In the genomic region with DNA sequence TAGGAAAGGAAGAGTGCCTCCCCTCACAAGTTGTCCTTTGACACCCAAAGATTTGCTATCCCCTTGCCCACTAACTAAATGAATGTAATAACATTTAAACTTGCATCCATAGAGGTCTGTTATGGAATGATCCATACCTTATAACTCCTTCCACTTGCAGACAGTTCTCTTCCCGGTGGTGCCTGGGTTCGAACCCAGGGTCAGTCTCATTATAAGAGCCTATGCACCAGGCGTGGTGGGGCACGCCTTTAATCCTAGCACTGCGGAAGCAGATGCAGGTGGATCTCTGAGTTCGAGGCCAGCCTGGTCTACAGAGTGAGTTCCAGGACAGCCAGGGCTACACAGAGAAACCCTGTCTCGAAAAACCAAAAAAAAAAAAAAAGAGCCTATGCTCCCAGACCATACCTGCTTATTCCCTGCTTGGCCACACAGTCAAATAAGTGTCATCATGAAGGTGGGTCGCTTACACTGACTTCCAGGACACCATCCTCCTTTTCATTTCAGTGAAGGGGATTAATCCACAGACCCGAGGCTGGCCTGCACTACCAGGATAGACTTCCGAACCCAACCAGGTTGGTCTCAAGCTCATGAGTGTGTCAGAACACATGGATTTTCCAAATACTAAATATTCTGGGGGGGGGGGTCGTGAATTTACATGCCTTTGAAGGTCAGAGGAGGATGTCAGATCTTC, we compare ENCODE assay signal across 8 mouse cellular contexts. TPM values are rescaled to one million over a fixed set of nuclear protein-coding genes. Genes with fewer than 3 reads are reported as not detected.
DNase-seq lines count a peak whose midpoint lies in the region; ATAC-seq and TF ChIP-seq lines count a peak whose summit lies in the region.

No protein-coding gene starts in this region.

- H3K27me3 ChIP-seq in G1E (ENCODE audit: insufficient read depth, low read length): no peaks in the 10 kb centered on the region
- H3K27me3 ChIP-seq in limb, embryonic 10.5 days (ENCODE audit: low read depth, poor library complexity, severe bottlenecking): peaks cover 55% of the 10 kb centered on the region

- no peak for TF ChIP-seq CTCF in G1E (IDR thresholded peaks at IDR 0.05; ENCODE audit: low read depth, low read length)

- H3K4me3 ChIP-seq in G1E (ENCODE audit: low read depth, low read length): peak overlapping the region; percentile 92; the same call in 1 of the 2 replicates
- peak overlapping the region; percentile 85; the same call in 1 of the 2 replicates for H3K4me3 ChIP-seq in limb, embryonic 10.5 days

- H3K27ac ChIP-seq in limb, embryonic 10.5 days: no peak overlapping the region

- H3K9me3 ChIP-seq in G1E (replicated peaks): no peaks in the 10 kb centered on the region
- H3K9me3 ChIP-seq in limb, embryonic 10.5 days (replicated peaks): 0 out of 2 replicates have a peak, but pooled peaks cover 2% of the 10 kb centered on the region

- ATAC-seq in G1E (ENCODE audit: extremely low read depth, insufficient number of reproducible peaks, low FRiP score, poor library complexity, severe bottlenecking): no peak

- DNase-seq in cerebellum, adult 8-10 months: peak; percentile 35
- no peak for DNase-seq in cerebellum, postnatal 10 days
- DNase-seq in kidney, adult 9 months: peak; percentile 35
- no peak for DNase-seq in kidney, postnatal 36 days
- no peak for DNase-seq in G1E (ENCODE audit: low spot score)
- DNase-seq in limb, embryonic 10.5 days (ENCODE audit: low spot score): no peak
- DNase-seq in frontal cortex, adult 2 months (ENCODE audit: extremely low spot score in 1 of 2, low spot score in 1 of 2): no peak
- no peak for DNase-seq in kidney, postnatal 25 days

- H3K36me3 ChIP-seq in G1E (replicated peaks): peaks cover 50% of the 10 kb centered on the region
- peaks cover 33% of the 10 kb centered on the region for H3K36me3 ChIP-seq in limb, embryonic 10.5 days

- peaks cover 82% of the 10 kb centered on the region for H3K4me1 ChIP-seq in G1E (ENCODE audit: insufficient read depth, low read depth, low read length)
- peaks cover 71% of the 10 kb centered on the region for H3K4me1 ChIP-seq in limb, embryonic 10.5 days

- 75% methylated on average over 11 of the region's 11 CpGs for WGBS in limb, embryonic 10.5 days

RNA-seq across cellular contexts. Expression of a gene that starts 0.5 kb away (rescaled TPM):
- total RNA-seq in G1E (2014; fragmentation: Nextera tagmentation) (67.2 and 74.4 TPM in 2 replicates), G1E (2017) (3.7 and 5.5 TPM in 2 replicates)
- polyA plus RNA-seq in G1E (2012): 66.6 and 73.9 TPM in 2 replicates
- 3.3 and 4.7 TPM in 2 replicates for polyA plus RNA-seq in limb, embryonic 10.5 days (2016; fragmentation: Nextera tagmentation; extraction: Ambion mirVana)
- 252 and 288 TPM in 2 replicates for polyA plus RNA-seq in frontal cortex, adult 2 months (2012; rRNA removed)

RNA-seq across cellular contexts. Expression of a gene that starts 1.7 kb away (rescaled TPM):
- total RNA-seq in G1E (2014; fragmentation: Nextera tagmentation): 248 and 258 TPM in 2 replicates
- total RNA-seq in G1E (2017): 81.9 and 82.7 TPM in 2 replicates
- 1,539 and 1,678 TPM in 2 replicates for polyA plus RNA-seq in G1E (2012)
- polyA plus RNA-seq in limb, embryonic 10.5 days (2016; fragmentation: Nextera tagmentation; extraction: Ambion mirVana): 487 and 503 TPM in 2 replicates
- 606 and 673 TPM in 2 replicates for polyA plus RNA-seq in frontal cortex, adult 2 months (2012; rRNA removed)

RNA-seq across cellular contexts. Expression of a gene that starts 8.0 kb away (rescaled TPM):
- total RNA-seq in G1E (2014; fragmentation: Nextera tagmentation) (89.8 and 92.3 TPM in 2 replicates), G1E (2017) (19.2 and 24.3 TPM in 2 replicates)
- polyA plus RNA-seq in G1E (2012): 295 and 302 TPM in 2 replicates
- polyA plus RNA-seq in limb, embryonic 10.5 days (2016; fragmentation: Nextera tagmentation; extraction: Ambion mirVana): 26.2 and 27.1 TPM in 2 replicates
- polyA plus RNA-seq in frontal cortex, adult 2 months (2012; rRNA removed): 36.5 and 43.7 TPM in 2 replicates

RNA-seq across cellular contexts. Expression of a gene that starts 24.5 kb away (rescaled TPM):
- total RNA-seq in G1E (2014; fragmentation: Nextera tagmentation): 138 and 172 TPM in 2 replicates
- total RNA-seq in G1E (2017): 150 and 154 TPM in 2 replicates
- 161 and 170 TPM in 2 replicates for polyA plus RNA-seq in G1E (2012)
- polyA plus RNA-seq in limb, embryonic 10.5 days (2016; fragmentation: Nextera tagmentation; extraction: Ambion mirVana): 16.1 and 17.0 TPM in 2 replicates
- 93.8 and 96.3 TPM in 2 replicates for polyA plus RNA-seq in frontal cortex, adult 2 months (2012; rRNA removed)

RNA-seq across cellular contexts. Expression of a gene that starts 25.7 kb away (rescaled TPM):
- 18.1 and 21.2 TPM in 2 replicates for total RNA-seq in G1E (2014; fragmentation: Nextera tagmentation)
- total RNA-seq in G1E (2017): 32.6 and 34.8 TPM in 2 replicates
- 41.4 and 45.2 TPM in 2 replicates for polyA plus RNA-seq in G1E (2012)
- 90.7 and 129 TPM in 2 replicates for polyA plus RNA-seq in limb, embryonic 10.5 days (2016; fragmentation: Nextera tagmentation; extraction: Ambion mirVana)
- polyA plus RNA-seq in frontal cortex, adult 2 months (2012; rRNA removed): 212 and 226 TPM in 2 replicates

Comparison
In these comparisons a context has a peak if more than half of its experiments do, and no peak if none do; other contexts are left out.
1. DNase-seq: peak in cerebellum, adult 8-10 months (single experiment) and kidney, adult 9 months (single experiment); none in cerebellum, postnatal 10 days (0 of 2), kidney, postnatal 36 days (0 of 2), G1E (single experiment), limb, embryonic 10.5 days (single experiment), frontal cortex, adult 2 months (0 of 2) and kidney, postnatal 25 days (0 of 2).
2. RNA of a gene that starts 0.5 kb away (polyA plus RNA-seq): 252 to 288 TPM in frontal cortex, adult 2 months and 66.6 to 73.9 TPM in G1E; 3.3 to 4.7 TPM in limb, embryonic 10.5 days; every median in the first group is over 10 times any median in the second.